Mouse (Mus musculus) T-cell, adult 2 months (primary cell): ENCODE results near the gene Bckdha.

Experiments used
- DNase-seq: peaks from one replicate; pipeline ENCODE4 v3.0.0; 2022; ENCODE audit warnings: low spot score

The Bckdha gene

GRCm38 (mm10) chr7:25658657-25659472 is at the start of gene Bckdha, which contains the start of gene Exosc5:
TSS of gene Bckdha (minus strand) at chr7:25658981.
TSS of gene Exosc5 (plus strand) at chr7:25659164.
- peak; percentile 99 for DNase-seq

GRCm38 (mm10) chr7:25707581-25708292 is 49.0 kb upstream of the Bckdha start:
- peak; percentile 15 for DNase-seq

GRCm38 (mm10) chr7:25706578-25707170 is 47.9 kb upstream of the Bckdha start:
- no peak for DNase-seq

- DNase-seq, result no peak
These were observed 47.0 kb upstream of the Bckdha start for GRCm38 (mm10) chr7:25705801-25706251.

GRCm38 (mm10) chr7:25704716-25705364 is 46.1 kb upstream of the Bckdha start:
- no peak for DNase-seq

GRCm38 (mm10) chr7:25703793-25704494 is 45.2 kb upstream of the Bckdha start:
- no peak for DNase-seq

- DNase-seq, result peak; percentile 38
These were observed 43.6 kb upstream of the Bckdha start for GRCm38 (mm10) chr7:25702350-25702749.

- peak; percentile 48 for DNase-seq
These were observed 42.0 kb upstream of the Bckdha start for GRCm38 (mm10) chr7:25700732-25701131.

- DNase-seq, result no peak
These were observed 41.1 kb upstream of the Bckdha start for GRCm38 (mm10) chr7:25699851-25700250.

- no peak for DNase-seq
These were observed 35.3 kb upstream of the Bckdha start for GRCm38 (mm10) chr7:25694104-25694503.

GRCm38 (mm10) chr7:25690051-25690450 is 31.3 kb upstream of the Bckdha start:
- DNase-seq, result no peak

- no peak for DNase-seq
These were observed 30.8 kb upstream of the Bckdha start for GRCm38 (mm10) chr7:25689603-25690021.

GRCm38 (mm10) chr7:25688810-25689586 is 30.2 kb upstream of the Bckdha start:
- peak; percentile 82 for DNase-seq

GRCm38 (mm10) chr7:25687811-25688401 is 29.1 kb upstream of the Bckdha start:
- peak; percentile 42 for DNase-seq

GRCm38 (mm10) chr7:25686680-25687531 is 28.1 kb upstream of the Bckdha start, which contains the start of gene Tgfb1:
TSS of gene Tgfb1 (plus strand) at chr7:25687002.
- peak; percentile 85 for DNase-seq

- DNase-seq, result no peak
These were observed 27.2 kb upstream of the Bckdha start for GRCm38 (mm10) chr7:25685926-25686470.

- no peak for DNase-seq
These were observed 25.9 kb upstream of the Bckdha start for GRCm38 (mm10) chr7:25684659-25685058.

- DNase-seq, result peak; percentile 62
These were observed 24.8 kb upstream of the Bckdha start for GRCm38 (mm10) chr7:25683474-25684180.
